Mouse (Mus musculus) ES-E14 (cell line): ENCODE data around the gene Evi5. TPM values are rescaled to one million over a fixed set of nuclear protein-coding genes. Genes with fewer than 3 reads are reported as not detected.

Source experiments
- DNase-seq: peaks from one replicate; pipeline ENCODE4 v3.0.0-alpha.2; 2013; ENCODE audit warnings: low read depth, low spot score
- H3K27ac ChIP-seq: 2 replicates; pipeline ENCODE4 v1.5.1; 2012; ENCODE audit warnings: low read depth, mild to moderate bottlenecking, low read length, moderate library complexity, mixed read lengths; ENCODE audit not compliant: poor library complexity, insufficient read depth, severe bottlenecking
- H3K36me3 ChIP-seq: 2 replicates; pipeline ENCODE4 v1.6.1; 2012; ENCODE audit warnings: mild to moderate bottlenecking, low read length, moderate library complexity, mixed read lengths; ENCODE audit not compliant: control insufficient read depth, poor library complexity, insufficient read depth, severe bottlenecking
- H3K4me1 ChIP-seq, 2 experiments: fragments of 150-350 bp in 1 of 2; sonication (generic) in 1 of 2; 2 replicates each; pipeline ENCODE4 v1.6.1; 2012; ENCODE audit warnings: low read length in 2 of 2, mild to moderate bottlenecking in 1 of 2, mixed read lengths in 1 of 2; ENCODE audit not compliant: control insufficient read depth in 2 of 2, insufficient read depth in 2 of 2, poor library complexity in 1 of 2
- H3K4me3 ChIP-seq, 2 experiments: fragments of 150-350 bp in 1 of 2; sonication (generic) in 1 of 2; 2 replicates each; pipeline ENCODE4 v1.5.1; 2012; ENCODE audit warnings: low read length in 2 of 2, low read depth in 1 of 2, mild to moderate bottlenecking in 1 of 2, mixed read lengths in 1 of 2; ENCODE audit not compliant: insufficient read depth in 1 of 2, poor library complexity in 1 of 2, severe bottlenecking in 1 of 2
- H3K9ac ChIP-seq: 2 replicates; pipeline ENCODE4 v1.6.1; 2012; ENCODE audit warnings: low read depth, mild to moderate bottlenecking, low read length, mixed read lengths; ENCODE audit not compliant: poor library complexity, insufficient read depth, severe bottlenecking
- H3K9me3 ChIP-seq: fragments of 150-350 bp; sonication (generic); 2 replicates; pipeline ENCODE4 v1.6.1; 2012; ENCODE audit warnings: low read depth, mild to moderate bottlenecking, low read length; ENCODE audit not compliant: control insufficient read depth, insufficient read depth
- CHD2 ChIP-seq: IDR thresholded peaks from 2 replicates; pipeline ENCODE4 v1.6.1; 2014; ENCODE audit warnings: mild to moderate bottlenecking, low read depth, low read length, inconsistent platforms
- HCFC1 ChIP-seq: IDR thresholded peaks from 2 replicates; pipeline ENCODE4 v1.6.1; 2012; ENCODE audit warnings: low read length, inconsistent platforms, borderline replicate concordance; ENCODE audit not compliant: insufficient read depth
- MAFK ChIP-seq: IDR thresholded peaks from 2 replicates; pipeline ENCODE4 v1.6.1; 2014; ENCODE audit warnings: mild to moderate bottlenecking, low read depth, low read length, inconsistent platforms; ENCODE audit not compliant: insufficient read depth
- ZC3H11A ChIP-seq: IDR thresholded peaks from 2 replicates; pipeline ENCODE4 v1.6.1; 2012; ENCODE audit warnings: low read depth, mild to moderate bottlenecking, inconsistent platforms, low read length, borderline replicate concordance
- ZNF384 ChIP-seq: IDR thresholded peaks from 2 replicates; pipeline ENCODE4 v1.6.1; 2012; ENCODE audit warnings: low read depth, low read length, inconsistent platforms
- in situ Hi-C, 2 experiments: fragments of 600-800 bp; cut with MboI; formaldehyde crosslinking; loops; one replicate each; pipeline ENCODE4 v1.15.1; 2025; ENCODE audit warnings: low sequenced_read_pairs in 2 of 2, inconsistent platforms in 1 of 2; ENCODE audit not compliant: unreplicated experiment in 2 of 2
- total RNA-seq: library from RNA; depleted of rRNA; stranded (reverse); fragments of 300-350 nt; gene quantifications from 2 replicates; pipeline ENCODE4 v1.2.3, GENCODE M21; 2012

Gene Evi5
- total RNA-seq, 1 experiment: 35.8 TPM

GRCm38 (mm10) chr5:107904325-107904724, 29.4 kb upstream of the Evi5 start:
- Histone ChIP-seq H3K36me3 (peaks cover 49% of the 10 kb centered on the region), H3K27ac (no peak overlapping the region), H3K9me3 (no peaks in the 10 kb centered on the region), H3K9ac (no peak overlapping the region; the same call in 1 of the 2 replicates), H3K4me1 (no peaks in the 10 kb centered on the region), H3K4me3 (no peak overlapping the region)
- DNase-seq: no peak
- TF ChIP-seq HCFC1 (no peak), CHD2 (no peak), ZC3H11A (no peak), MAFK (no peak), ZNF384 (no peak)
- in situ Hi-C loops: no loop called here

- Histone ChIP-seq H3K9me3 (no peaks in the 10 kb centered on the region), H3K36me3 (peaks cover 36% of the 10 kb centered on the region), H3K27ac (peak overlapping the region; percentile 81), H3K9ac (peak overlapping the region; percentile 99), H3K4me3 (peak overlapping the region; percentile 93 to 96), H3K4me1 (no peaks in the 10 kb centered on the region)
- in situ Hi-C loops: no loop called here
- no peak for DNase-seq
- TF ChIP-seq MAFK: no peak
- TF ChIP-seq ZNF384: no peak
- no peak for TF ChIP-seq HCFC1
- no peak for TF ChIP-seq CHD2
- no peak for TF ChIP-seq ZC3H11A
Measured at GRCm38 (mm10) chr5:107901014-107901615, 26.2 kb upstream of the Evi5 start.

DNA sequence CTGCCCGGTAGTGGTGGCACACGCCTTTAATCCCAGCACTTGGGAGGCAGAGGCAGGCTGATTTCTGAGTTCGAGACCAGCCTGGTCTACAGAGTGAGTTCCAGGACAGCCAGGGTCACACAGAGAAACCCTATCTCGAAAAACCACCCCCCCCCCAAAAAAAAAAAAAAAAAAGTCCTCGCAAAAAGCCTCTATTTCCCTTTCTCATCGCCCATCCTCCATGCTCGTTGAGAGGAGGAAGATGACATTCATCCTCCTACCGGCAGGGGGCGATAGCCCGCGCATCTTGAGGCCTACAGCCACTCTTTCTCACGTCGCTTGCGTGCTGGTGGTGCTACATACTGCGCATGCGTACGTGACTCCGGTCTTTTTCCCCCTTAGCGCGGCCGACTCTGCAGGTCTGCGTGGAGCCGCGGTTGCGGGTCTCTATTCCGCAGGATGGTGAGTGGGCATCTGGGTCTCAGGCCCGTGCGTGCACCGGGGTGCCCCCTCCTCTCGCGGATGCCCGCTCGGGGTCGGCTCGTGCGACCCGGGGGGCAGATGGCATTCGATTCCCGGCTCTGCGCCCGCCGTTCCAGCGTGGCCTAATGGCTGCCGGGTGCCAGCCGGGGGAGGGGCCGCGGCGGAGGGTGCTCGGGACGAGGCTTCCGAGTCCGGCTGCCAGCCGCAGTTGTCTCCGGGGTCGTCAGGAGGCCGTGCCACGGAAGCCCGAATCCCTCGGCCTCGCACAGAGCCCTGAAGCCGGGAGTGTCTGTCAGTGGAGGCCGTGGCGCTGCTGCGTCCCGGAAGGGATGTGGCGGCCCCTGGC, 25.5 kb upstream of the Evi5 start, which contains the start of gene Rpl5:
TSS of gene Rpl5 (plus strand) at position 297 of the 808 bp plus-strand sequence.
- Histone ChIP-seq H3K9me3 (no peaks in the 10 kb centered on the region), H3K36me3 (peaks cover 30% of the 10 kb centered on the region), H3K9ac (peak within 1 kb of the TSS; percentile 99), H3K4me3 (peak within 1 kb of the TSS; percentile 93 to 96), H3K27ac (peak within 1 kb of the TSS; percentile 81), H3K4me1 (no peaks in the 10 kb centered on the region)
- TF ChIP-seq ZNF384 (peak; percentile 94), CHD2 (no peak), HCFC1 (peak; percentile 70; the same call in 1 of the 2 replicates), ZC3H11A (no peak)
- peak; percentile 97 for DNase-seq
- in situ Hi-C loops: no loop called here

DNA sequence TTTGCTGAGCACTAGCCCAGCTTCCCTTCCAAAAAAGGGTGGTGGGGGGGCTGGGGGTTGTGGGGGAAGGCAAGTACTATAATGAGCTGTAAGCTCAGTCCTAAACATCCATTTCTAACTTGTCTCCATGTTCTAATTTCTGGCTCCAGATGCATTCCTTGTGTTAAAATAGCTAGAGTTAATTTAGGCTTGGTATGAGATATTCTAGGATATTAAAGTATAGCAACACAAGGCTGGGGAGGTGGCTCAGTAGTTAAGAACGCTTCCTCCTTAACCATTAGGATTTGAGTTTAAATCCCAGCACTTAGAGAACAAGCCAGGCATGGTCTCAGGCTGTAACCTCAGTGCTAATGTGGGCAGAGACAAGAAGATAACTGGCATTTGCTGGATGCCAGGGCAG, 21.4 kb upstream of the Evi5 start:
- Histone ChIP-seq H3K4me3 (no peak overlapping the region), H3K9me3 (no peaks in the 10 kb centered on the region), H3K4me1 (no peaks in the 10 kb centered on the region), H3K9ac (no peak overlapping the region), H3K27ac (no peak overlapping the region), H3K36me3 (no peaks in the 10 kb centered on the region)
- in situ Hi-C loops: no loop called here
- DNase-seq: no peak
- TF ChIP-seq MAFK: no peak
- TF ChIP-seq ZNF384: no peak
- TF ChIP-seq CHD2: no peak
- TF ChIP-seq ZC3H11A: no peak
- no peak for TF ChIP-seq HCFC1
